Mouse (Mus musculus): ENCODE results near the gene Cfap65.

DNA sequence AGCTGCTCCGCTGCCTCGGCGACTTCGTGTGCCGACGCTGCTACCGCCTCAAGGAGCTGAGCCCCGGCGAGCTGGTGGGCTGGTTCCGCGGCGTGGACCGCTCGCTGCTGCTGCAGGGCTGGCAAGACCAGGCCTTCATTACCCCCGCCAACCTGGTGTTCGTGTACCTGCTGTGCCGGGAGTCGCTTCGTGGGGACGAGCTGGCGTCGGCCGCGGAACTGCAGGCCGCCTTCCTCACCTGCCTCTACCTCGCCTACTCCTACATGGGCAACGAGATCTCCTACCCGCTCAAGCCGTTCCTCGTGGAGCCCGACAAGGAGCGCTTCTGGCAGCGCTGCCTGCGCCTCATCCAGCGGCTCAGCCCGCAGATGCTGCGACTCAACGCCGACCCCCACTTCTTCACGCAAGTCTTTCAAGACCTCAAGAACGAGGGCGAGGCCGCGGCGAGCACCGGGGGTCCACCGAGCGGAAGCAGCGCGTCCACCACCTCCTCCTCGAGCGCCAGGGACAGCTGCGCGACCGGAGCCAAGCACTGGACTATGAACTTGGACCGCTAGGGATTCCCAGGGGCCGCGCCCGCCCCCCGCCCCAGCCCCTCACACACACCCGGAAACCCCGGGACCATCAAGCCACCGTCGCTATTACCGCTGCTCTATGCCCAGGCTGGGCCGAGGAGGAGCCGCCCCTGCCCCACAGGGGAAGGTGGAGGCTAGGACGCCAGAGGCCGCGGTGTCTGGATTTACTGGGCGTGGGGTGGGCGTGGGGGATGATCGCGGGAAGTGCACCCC lies 79.6 kb downstream of the Cfap65 start:
- TF ChIP-seq CTCF (IDR thresholded peaks at IDR 0.05; ENCODE audit: low read depth, low read length) = no peak
- no peak for TF ChIP-seq POLR2A (IDR thresholded peaks at IDR 0.05; ENCODE audit: borderline replicate concordance, low read depth, low read length)

Data from bone marrow macrophage, adult 2 months (primary cell).